Mouse (Mus musculus) intestine, postnatal 0 days (tissue): ENCODE measurements at regions not wholly inside any gene's neighbourhood (a gene's known extent, or its start where the extent isn't known, plus 50 kb on each side); places are given as distances from the start of the nearest gene placed in this dataset.

Source experiments
- ATAC-seq: fragments of 200-750 bp; cut with Nextera tagmentation; 2 replicates; pipeline ENCODE4 v1.8.0; 2017; ENCODE audit warnings: mild to moderate bottlenecking, moderate TSS enrichment, moderate library complexity
- H3K27ac ChIP-seq: fragments of 300-500 bp; sonication (generic); 2 replicates; pipeline ENCODE4 v1.5.1; 2014; ENCODE audit warnings: mild to moderate bottlenecking, low read depth, low read length, moderate library complexity
- H3K27me3 ChIP-seq: fragments of 300-500 bp; sonication (generic); replicated peaks from 2 replicates; pipeline ENCODE4 v1.6.1; 2014; ENCODE audit warnings: low read length, mixed read lengths; ENCODE audit not compliant: control insufficient read depth, insufficient read depth
- H3K36me3 ChIP-seq: fragments of 300-500 bp; sonication (generic); 2 replicates; pipeline ENCODE4 v1.6.1; 2014; ENCODE audit warnings: mild to moderate bottlenecking, moderate library complexity; ENCODE audit not compliant: control insufficient read depth, insufficient read depth
- H3K4me1 ChIP-seq: fragments of 300-500 bp; sonication (generic); replicated peaks from 2 replicates; pipeline ENCODE4 v1.6.1; 2014; ENCODE audit warnings: antibody characterized with exemption, low read length, mixed read lengths; ENCODE audit not compliant: control insufficient read depth, insufficient read depth
- H3K4me2 ChIP-seq: fragments of 300-500 bp; sonication (generic); replicated peaks from 2 replicates; pipeline ENCODE4 v1.6.1; 2014; ENCODE audit warnings: low read depth, mild to moderate bottlenecking, moderate library complexity
- H3K4me3 ChIP-seq: fragments of 300-500 bp; sonication (generic); 2 replicates; pipeline ENCODE4 v1.5.1; 2014; ENCODE audit warnings: low read depth, low read length
- H3K9ac ChIP-seq: fragments of 300-500 bp; sonication (generic); 2 replicates; pipeline ENCODE4 v1.6.1; 2014; ENCODE audit warnings: mild to moderate bottlenecking, low read depth, low read length
- H3K9me3 ChIP-seq: fragments of 300-500 bp; sonication (generic); 2 replicates; pipeline ENCODE4 v1.6.1; 2016; ENCODE audit warnings: mixed run types; ENCODE audit not compliant: control insufficient read depth
- CTCF ChIP-seq: sonication (generic); IDR thresholded peaks from 2 replicates; pipeline ENCODE4 v1.5.1; 2016; ENCODE audit warnings: low read depth, mild to moderate bottlenecking, control low read depth, antibody characterized with exemption, moderate library complexity
- WGBS: fragments of 180-500 bp; shearing (Covaris S2); extraction: QIAGEN DNeasy Blood & Tissue Kit; methylation state at CpG from one replicate; pipeline ENCODE4 v1.1.7; 2014; 5-methylcytosine and 5-hydroxymethylcytosine counted together

GRCm38 (mm10) chrX:11863106-11863505 is 297.0 kb downstream of the Bcor start:
- ATAC-seq: no peak
- H3K4me1 ChIP-seq: no peaks in the 10 kb centered on the region
- no peak overlapping the region for H3K9ac ChIP-seq
- no peak overlapping the region for H3K27ac ChIP-seq
- no peak for TF ChIP-seq CTCF
- 61% methylated on average over 3 of the region's 3 CpGs for WGBS
- H3K4me3 ChIP-seq: no peak overlapping the region
- no peaks in the 10 kb centered on the region; the same call in 1 of the 2 replicates for H3K27me3 ChIP-seq
- H3K4me2 ChIP-seq: no peak overlapping the region
- no peaks in the 10 kb centered on the region for H3K36me3 ChIP-seq
- H3K9me3 ChIP-seq: no peaks in the 10 kb centered on the region

DNA sequence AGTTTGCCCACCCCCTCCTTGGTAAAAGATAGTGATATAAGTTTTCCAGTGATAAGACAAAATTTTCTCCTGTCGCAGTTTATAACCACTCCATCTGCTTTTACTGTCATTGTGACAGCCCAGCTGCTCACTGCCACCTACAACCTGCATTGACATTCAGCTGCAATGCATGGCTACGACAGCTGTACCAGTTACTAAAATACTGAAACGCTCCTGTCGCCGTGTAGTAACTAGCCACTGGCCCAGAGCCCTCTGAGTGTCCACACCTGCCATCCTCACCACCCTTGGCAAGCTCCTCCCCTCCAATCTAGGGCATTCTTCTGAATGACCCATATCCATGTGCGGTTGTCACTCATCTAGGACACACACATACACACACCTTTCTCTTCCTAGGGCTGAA is 286.2 kb downstream of the Bcor start:
- no peak for ATAC-seq

DNA sequence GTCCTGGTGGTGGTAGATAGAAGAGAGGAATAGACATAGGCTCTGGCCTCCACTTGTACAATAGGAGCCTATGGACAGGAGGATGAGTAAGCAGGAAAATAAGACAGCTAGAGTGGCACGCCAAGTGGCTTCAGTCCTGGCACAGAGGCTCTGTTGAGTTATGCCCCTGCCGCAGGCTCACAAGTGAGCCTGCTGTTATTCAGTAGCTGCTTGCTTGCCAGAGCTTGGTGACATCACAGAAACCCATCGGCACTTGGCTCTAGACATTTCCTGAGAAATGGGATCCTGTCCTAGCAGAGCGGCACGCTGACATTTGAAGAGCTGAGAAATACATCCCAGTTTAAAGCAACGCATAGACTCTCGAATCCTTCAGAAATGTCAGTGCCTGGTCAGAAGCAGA is 283.5 kb downstream of the Bcor start:
- H3K9ac ChIP-seq: no peak overlapping the region
- TF ChIP-seq CTCF: no peak
- no peak overlapping the region for H3K4me2 ChIP-seq
- H3K36me3 ChIP-seq: no peaks in the 10 kb centered on the region
- no peaks in the 10 kb centered on the region for H3K27me3 ChIP-seq
- 83% methylated on average over 7 of the region's 7 CpGs for WGBS
- H3K4me1 ChIP-seq: no peaks in the 10 kb centered on the region
- no peak overlapping the region for H3K4me3 ChIP-seq
- H3K27ac ChIP-seq: no peak overlapping the region
- no peaks in the 10 kb centered on the region for H3K9me3 ChIP-seq
- ATAC-seq: no peak

More for the DNA sequence above, 286.2 kb downstream of the Bcor start:
- no peaks in the 10 kb centered on the region for H3K27me3 ChIP-seq
- H3K4me2 ChIP-seq: no peak overlapping the region
- no peak overlapping the region for H3K4me3 ChIP-seq
- TF ChIP-seq CTCF: no peak
- H3K4me1 ChIP-seq: no peaks in the 10 kb centered on the region
- no peak overlapping the region for H3K27ac ChIP-seq
- no peaks in the 10 kb centered on the region for H3K9me3 ChIP-seq
- WGBS: 90% methylated on average over 6 of the region's 6 CpGs
- H3K36me3 ChIP-seq: no peaks in the 10 kb centered on the region
- H3K9ac ChIP-seq: no peak overlapping the region

GRCm38 (mm10) chrX:11878028-11878427 is 282.1 kb downstream of the Bcor start:
- Histone ChIP-seq H3K9ac (no peak overlapping the region), H3K36me3 (no peaks in the 10 kb centered on the region), H3K4me3 (no peak overlapping the region), H3K4me2 (no peak overlapping the region), H3K4me1 (no peaks in the 10 kb centered on the region), H3K27ac (no peak overlapping the region), H3K9me3 (no peaks in the 10 kb centered on the region), H3K27me3 (no peaks in the 10 kb centered on the region)
- no peak for TF ChIP-seq CTCF
- WGBS: 69% methylated on average over 8 of the region's 8 CpGs
- ATAC-seq: no peak

DNA sequence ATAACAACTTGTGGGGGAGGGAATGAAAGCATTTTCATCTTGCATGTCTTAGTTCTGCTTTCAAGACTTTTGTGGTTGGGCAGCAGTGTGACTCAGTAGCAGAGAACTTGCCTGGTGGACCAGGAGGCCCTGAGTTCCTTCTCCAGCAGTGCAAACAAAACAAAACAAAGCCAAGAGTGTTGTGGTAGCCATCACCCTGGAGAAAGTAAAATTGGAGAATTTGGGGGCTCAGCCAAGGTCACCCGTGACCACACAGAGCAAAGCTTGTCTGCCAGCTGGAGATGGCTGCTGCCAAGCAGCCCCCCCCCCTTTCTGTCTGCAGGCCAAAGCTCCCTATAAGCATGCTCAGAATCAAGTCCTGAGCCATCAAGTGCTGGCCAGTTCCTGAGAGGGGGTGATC is 279.2 kb downstream of the Bcor start:
- Histone ChIP-seq H3K27ac (no peak overlapping the region), H3K4me1 (no peaks in the 10 kb centered on the region), H3K9me3 (no peaks in the 10 kb centered on the region), H3K9ac (no peak overlapping the region), H3K4me3 (no peak overlapping the region), H3K4me2 (no peak overlapping the region), H3K36me3 (no peaks in the 10 kb centered on the region), H3K27me3 (no peaks in the 10 kb centered on the region)
- ATAC-seq: no peak
- 60% methylated on average over 1 of the region's 1 CpGs for WGBS
- no peak for TF ChIP-seq CTCF

DNA sequence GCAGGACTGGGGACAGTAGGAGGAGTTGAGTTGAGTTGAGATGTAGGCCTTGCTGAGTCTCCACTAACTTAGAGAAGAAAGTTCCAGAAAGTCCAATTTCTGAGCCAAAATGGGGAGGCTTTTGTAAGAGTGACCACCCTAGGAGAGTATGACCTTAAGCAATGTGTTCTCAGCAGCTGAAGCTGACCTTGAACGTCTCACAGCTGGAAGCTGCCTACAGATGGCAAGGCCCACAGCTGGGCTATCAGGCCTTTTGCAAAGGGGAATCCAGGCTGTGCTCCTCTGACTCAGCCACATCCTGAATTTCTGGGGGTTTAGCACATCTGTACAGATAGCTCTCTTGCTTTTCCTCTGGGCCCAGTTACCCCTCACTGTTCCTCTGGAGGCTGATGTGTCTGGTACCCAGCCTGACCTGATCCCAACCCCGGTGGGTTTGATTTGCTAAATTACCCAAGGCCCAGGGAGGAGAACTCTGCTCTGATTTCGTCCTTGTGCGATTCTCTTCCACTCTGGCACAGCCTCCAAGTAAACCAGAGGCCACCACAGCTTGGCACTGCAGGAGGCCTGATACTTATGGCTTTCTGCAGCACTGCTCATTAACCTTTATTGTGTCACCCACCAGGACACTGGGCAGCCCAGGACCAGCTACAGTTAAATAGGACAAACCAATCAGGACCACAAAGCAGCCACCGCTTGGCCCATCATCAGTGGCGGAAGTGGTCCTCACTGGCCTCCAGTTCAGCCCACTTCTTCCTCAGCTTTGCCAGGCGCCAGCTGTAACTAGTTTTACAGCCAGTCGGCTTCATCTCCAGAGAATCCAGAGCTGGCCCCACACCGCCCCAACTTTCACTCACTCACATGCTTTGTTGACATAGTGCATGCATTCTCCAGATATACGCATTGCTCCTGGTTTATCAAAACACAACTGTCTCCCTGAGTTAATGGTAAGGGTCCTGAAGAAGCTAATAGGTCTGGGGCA is 276.1 kb downstream of the Bcor start:
- no peak for TF ChIP-seq CTCF
- WGBS: 70% methylated on average over 10 of the region's 10 CpGs
- Histone ChIP-seq H3K4me3 (no peak overlapping the region), H3K4me2 (no peak overlapping the region), H3K9me3 (no peaks in the 10 kb centered on the region), H3K36me3 (no peaks in the 10 kb centered on the region), H3K4me1 (no peaks in the 10 kb centered on the region), H3K27me3 (no peaks in the 10 kb centered on the region), H3K9ac (no peak overlapping the region), H3K27ac (no peak overlapping the region)
- ATAC-seq: no peak
